Mouse (Mus musculus) liver, embryonic 14.5 days (tissue): ENCODE results near the gene Rnf166. TPM values are rescaled to one million over a fixed set of nuclear protein-coding genes. Genes with fewer than 3 reads are reported as not detected.

Experiments used
- ATAC-seq: fragments of 200-750 bp; cut with Nextera tagmentation; 2 replicates; pipeline ENCODE4 v1.8.0; 2017; ENCODE audit warnings: moderate number of reproducible peaks, mild to moderate bottlenecking, moderate library complexity; ENCODE audit not compliant: insufficient read depth
- DNase-seq, 3 experiments: peaks; one replicate each; pipeline ENCODE4 v3.0.0-alpha.2; 2012 to 2013; ENCODE audit warnings: low read depth in 3 of 3, low spot score in 3 of 3
- H3K27ac ChIP-seq: fragments of 300-500 bp; sonication (generic); 2 replicates; pipeline ENCODE4 v1.5.1; 2014; ENCODE audit warnings: moderate library complexity, mild to moderate bottlenecking, control low read depth, inconsistent platforms
- H3K27me3 ChIP-seq: fragments of 300-500 bp; sonication (generic); 2 replicates; pipeline ENCODE4 v1.6.1; 2014; ENCODE audit warnings: mild to moderate bottlenecking, low read length, moderate library complexity; ENCODE audit not compliant: control insufficient read depth, insufficient read depth
- H3K36me3 ChIP-seq: fragments of 300-500 bp; sonication (generic); replicated peaks from 2 replicates; pipeline ENCODE4 v1.6.1; 2014; ENCODE audit warnings: low read depth; ENCODE audit not compliant: control insufficient read depth, insufficient read depth
- H3K4me1 ChIP-seq, 2 experiments: fragments of 200-500 bp in 1 of 2; fragments of 300-500 bp in 1 of 2; sonication (generic) in 1 of 2; replicated peaks; 2 replicates each; pipeline ENCODE4 v1.6.1; 2012 to 2014; ENCODE audit warnings: antibody characterized with exemption in 1 of 2, inconsistent platforms in 1 of 2, low read length in 1 of 2; ENCODE audit not compliant: control insufficient read depth in 2 of 2, insufficient read depth in 2 of 2
- H3K4me2 ChIP-seq: fragments of 300-500 bp; sonication (generic); 2 replicates; pipeline ENCODE4 v1.6.1; 2014; ENCODE audit warnings: low read depth, mild to moderate bottlenecking, control low read depth, moderate library complexity
- H3K4me3 ChIP-seq, 2 experiments: fragments of 200-500 bp in 1 of 2; fragments of 300-500 bp in 1 of 2; sonication (generic) in 1 of 2; 2 replicates each; pipeline ENCODE4 v1.5.1; 2012 to 2014; ENCODE audit warnings: low read depth in 2 of 2, low read length in 2 of 2, mild to moderate bottlenecking in 2 of 2, control low read depth in 1 of 2, inconsistent platforms in 1 of 2, moderate library complexity in 1 of 2; ENCODE audit not compliant: insufficient read depth in 1 of 2
- H3K9ac ChIP-seq: fragments of 300-500 bp; sonication (generic); replicated peaks from 2 replicates; pipeline ENCODE4 v1.6.1; 2014; ENCODE audit warnings: mild to moderate bottlenecking, control low read depth, moderate library complexity
- H3K9me3 ChIP-seq: fragments of 300-500 bp; sonication (generic); 2 replicates; pipeline ENCODE4 v1.6.1; 2016; ENCODE audit warnings: low read length, mixed read lengths; ENCODE audit not compliant: control insufficient read depth
- CTCF ChIP-seq: IDR thresholded peaks from 2 replicates; pipeline ENCODE4 v1.5.1; 2016; ENCODE audit warnings: antibody characterized with exemption, low read depth, control low read depth
- EP300 ChIP-seq: IDR thresholded peaks from 2 replicates; pipeline ENCODE4 v1.6.1; 2016; ENCODE audit warnings: antibody characterized with exemption, low read depth
- WGBS: fragments of 180-500 bp; shearing (Covaris S2); extraction: QIAGEN DNeasy Blood & Tissue Kit; methylation state at CpG from one replicate; pipeline ENCODE4 v1.1.7; 2014; ENCODE audit not compliant: insufficient replicate concordance; 5-methylcytosine and 5-hydroxymethylcytosine counted together
- microRNA-seq: library from miRNA; unstranded; fragments of <30 nt; microRNA quantifications from one replicate; pipeline ENCODE4, GENCODE M21; 2016
- polyA plus RNA-seq, 2 experiments: library from polyadenylated mRNA; depleted of rRNA in 1 of 2; stranded (reverse) in 1 of 2; unstranded in 1 of 2; fragments of >200 nt; fragmentation: Nextera tagmentation in 1 of 2; extraction: Ambion mirVana in 1 of 2; gene quantifications; 2 replicates each; pipeline versions ENCODE4 v1.2.1 to v1.2.3; 2012 to 2014

The Rnf166 gene
- polyA plus RNA-seq, 2 experiments, result 8.7 to 12.6 TPM

GRCm38 (mm10) chr8:122426145-122426544 is 49.7 kb downstream of the Rnf166 start:
- Histone ChIP-seq H3K4me1 (peaks cover 0 to 5% of the 10 kb centered on the region in 2 experiments; a peak in 1 of 4 replicates), H3K4me3 (no peak overlapping the region), H3K27ac (no peak overlapping the region), H3K27me3 (no peaks in the 10 kb centered on the region), H3K9ac (no peak overlapping the region), H3K36me3 (no peaks in the 10 kb centered on the region), H3K9me3 (no peaks in the 10 kb centered on the region), H3K4me2 (no peak overlapping the region)
- no peak for TF ChIP-seq CTCF
- TF ChIP-seq EP300, result no peak
- ATAC-seq (no peak), DNase-seq (no peak)
- WGBS, result 46% methylated on average over 9 of the region's 9 CpGs

GRCm38 (mm10) chr8:122423659-122424058 is 52.2 kb downstream of the Rnf166 start:
- DNase-seq, result no peak
- 55% methylated on average over 5 of the region's 5 CpGs for WGBS

GRCm38 (mm10) chr8:122423217-122423616 is 52.6 kb downstream of the Rnf166 start:
- no peaks in the 10 kb centered on the region for H3K36me3 ChIP-seq
- no peak overlapping the region for H3K9ac ChIP-seq
- no peak overlapping the region for H3K27ac ChIP-seq
- TF ChIP-seq EP300, result no peak
- TF ChIP-seq CTCF, result no peak
- no peaks in the 10 kb centered on the region for H3K9me3 ChIP-seq
- no peaks in the 10 kb centered on the region for H3K27me3 ChIP-seq
- H3K4me3 ChIP-seq, result no peak overlapping the region
- ATAC-seq (no peak), DNase-seq (no peak)
- H3K4me2 ChIP-seq, result no peak overlapping the region
- 84% methylated on average over 24 of the region's 24 CpGs for WGBS
- no peaks in the 10 kb centered on the region for H3K4me1 ChIP-seq

More at GRCm38 (mm10) chr8:122423659-122424058, 52.2 kb downstream of the Rnf166 start:
- Histone ChIP-seq H3K27me3 (no peaks in the 10 kb centered on the region), H3K27ac (no peak overlapping the region), H3K36me3 (no peaks in the 10 kb centered on the region), H3K9ac (no peak overlapping the region), H3K4me2 (no peak overlapping the region), H3K9me3 (no peaks in the 10 kb centered on the region), H3K4me1 (no peaks in the 10 kb centered on the region), H3K4me3 (no peak overlapping the region)
- TF ChIP-seq EP300, result no peak
- TF ChIP-seq CTCF, result no peak
- no peak for ATAC-seq

GRCm38 (mm10) chr8:122421376-122422070 is 54.3 kb downstream of the Rnf166 start, which contains the start of gene Il17c:
TSS of gene Il17c (plus strand) at chr8:122422020.
- no peaks in the 10 kb centered on the region for H3K27me3 ChIP-seq
- H3K9ac ChIP-seq, result no peak within 1 kb of the TSS
- no peak within 1 kb of the TSS for H3K27ac ChIP-seq
- peaks cover 4% of the 10 kb centered on the region for H3K36me3 ChIP-seq
- no peaks in the 10 kb centered on the region for H3K9me3 ChIP-seq
- DNase-seq (no peak), ATAC-seq (no peak)
- WGBS, result 62% methylated on average over 14 of the region's 14 CpGs
- TF ChIP-seq EP300 (no peak), CTCF (no peak)
- no peak within 1 kb of the TSS for H3K4me2 ChIP-seq
- H3K4me1 ChIP-seq, result no peaks in the 10 kb centered on the region
- H3K4me3 ChIP-seq, result no peak within 1 kb of the TSS

- TF ChIP-seq EP300 (no peak), CTCF (no peak)
- Histone ChIP-seq H3K9ac (no peak overlapping the region), H3K4me3 (no peak overlapping the region), H3K27ac (no peak overlapping the region), H3K9me3 (no peaks in the 10 kb centered on the region), H3K36me3 (peaks cover 18% of the 10 kb centered on the region), H3K4me1 (no peaks in the 10 kb centered on the region), H3K4me2 (no peak overlapping the region), H3K27me3 (no peaks in the 10 kb centered on the region)
- 59% methylated on average over 9 of the region's 9 CpGs for WGBS
- ATAC-seq, result no peak
- DNase-seq, result no peak
Observed at GRCm38 (mm10) chr8:122419881-122420555, 55.8 kb downstream of the Rnf166 start.

Small RNAs within 50 kb of the gene (microRNA-seq; reads per million reads assigned to microRNA genes)
- gene Gm24366, result not detected

Other genes with a start within 250 kb of the Rnf166 start
- 69.6 and 80.3 TPM in 2 replicates for gene Zfpm1, start 193.9 kb downstream of the Rnf166 start, polyA plus RNA-seq (2012; rRNA removed)
- 13.3 and 16.2 TPM in 2 replicates for gene Zfpm1, start 193.9 kb downstream of the Rnf166 start, polyA plus RNA-seq (2014; fragmentation: Nextera tagmentation; extraction: Ambion mirVana)
- gene Trhr2, start 115.3 kb downstream of the Rnf166 start, polyA plus RNA-seq (2012; rRNA removed), result not detected in 2 replicates
- gene Trhr2, start 115.3 kb downstream of the Rnf166 start, polyA plus RNA-seq (2014; fragmentation: Nextera tagmentation; extraction: Ambion mirVana), result not detected in 2 replicates
- 15.2 and 20.4 TPM in 2 replicates for gene Zc3h18, start 99.5 kb downstream of the Rnf166 start, polyA plus RNA-seq (2012; rRNA removed)
- gene Zc3h18, start 99.5 kb downstream of the Rnf166 start, polyA plus RNA-seq (2014; fragmentation: Nextera tagmentation; extraction: Ambion mirVana), result 12.8 and 16.7 TPM in 2 replicates
- not detected in 2 replicates for gene Il17c, start 54.0 kb downstream of the Rnf166 start, polyA plus RNA-seq (2012; rRNA removed)
- gene Il17c, start 54.0 kb downstream of the Rnf166 start, polyA plus RNA-seq (2014; fragmentation: Nextera tagmentation; extraction: Ambion mirVana), result not detected in 2 replicates
- 71.3 and 74.6 TPM in 2 replicates for gene Cyba, start 43.1 kb downstream of the Rnf166 start, polyA plus RNA-seq (2012; rRNA removed)
- 129 and 146 TPM in 2 replicates for gene Cyba, start 43.1 kb downstream of the Rnf166 start, polyA plus RNA-seq (2014; fragmentation: Nextera tagmentation; extraction: Ambion mirVana)
- gene Mvd, start 32.6 kb downstream of the Rnf166 start, polyA plus RNA-seq (2012; rRNA removed), result 21.6 and 23.3 TPM in 2 replicates
- 15.3 and 17.2 TPM in 2 replicates for gene Mvd, start 32.6 kb downstream of the Rnf166 start, polyA plus RNA-seq (2014; fragmentation: Nextera tagmentation; extraction: Ambion mirVana)
- gene Snai3, start 15.3 kb downstream of the Rnf166 start, polyA plus RNA-seq (2012; rRNA removed), result 0.16 and 0.23 TPM in 2 replicates
- gene Snai3, start 15.3 kb downstream of the Rnf166 start, polyA plus RNA-seq (2014; fragmentation: Nextera tagmentation; extraction: Ambion mirVana), result 0.30 and 0.41 TPM in 2 replicates
- gene Ctu2, start 79 bp upstream of the Rnf166 start, polyA plus RNA-seq (2012; rRNA removed), result 7.2 and 11.7 TPM in 2 replicates
- gene Ctu2, start 79 bp upstream of the Rnf166 start, polyA plus RNA-seq (2014; fragmentation: Nextera tagmentation; extraction: Ambion mirVana), result 13.9 and 16.8 TPM in 2 replicates
- gene Piezo1, start 75.3 kb upstream of the Rnf166 start, polyA plus RNA-seq (2012; rRNA removed), result 49.5 and 60.9 TPM in 2 replicates
- gene Piezo1, start 75.3 kb upstream of the Rnf166 start, polyA plus RNA-seq (2014; fragmentation: Nextera tagmentation; extraction: Ambion mirVana), result 12.6 and 15.4 TPM in 2 replicates
- gene Cdt1, start 92.0 kb upstream of the Rnf166 start, polyA plus RNA-seq (2012; rRNA removed), result 62.3 and 65.3 TPM in 2 replicates
- gene Cdt1, start 92.0 kb upstream of the Rnf166 start, polyA plus RNA-seq (2014; fragmentation: Nextera tagmentation; extraction: Ambion mirVana), result 41.9 and 48.8 TPM in 2 replicates
- gene Aprt, start 100.8 kb upstream of the Rnf166 start, polyA plus RNA-seq (2012; rRNA removed), result 87.5 and 101 TPM in 2 replicates
- 197 TPM in 2 replicates for gene Aprt, start 100.8 kb upstream of the Rnf166 start, polyA plus RNA-seq (2014; fragmentation: Nextera tagmentation; extraction: Ambion mirVana)
- gene Galns, start 135.4 kb upstream of the Rnf166 start, polyA plus RNA-seq (2012; rRNA removed), result 4.3 and 4.6 TPM in 2 replicates
- gene Galns, start 135.4 kb upstream of the Rnf166 start, polyA plus RNA-seq (2014; fragmentation: Nextera tagmentation; extraction: Ambion mirVana), result 3.8 and 4.7 TPM in 2 replicates
- gene Trappc2l, start 135.6 kb upstream of the Rnf166 start, polyA plus RNA-seq (2012; rRNA removed), result 15.5 and 27.9 TPM in 2 replicates
- 32.5 and 35.4 TPM in 2 replicates for gene Trappc2l, start 135.6 kb upstream of the Rnf166 start, polyA plus RNA-seq (2014; fragmentation: Nextera tagmentation; extraction: Ambion mirVana)
- 0.03 TPM in 1 of 2 replicates, not detected in the other for gene Pabpn1l, start 146.7 kb upstream of the Rnf166 start, polyA plus RNA-seq (2012; rRNA removed)
- not detected in 2 replicates for gene Pabpn1l, start 146.7 kb upstream of the Rnf166 start, polyA plus RNA-seq (2014; fragmentation: Nextera tagmentation; extraction: Ambion mirVana)
- 1.8 and 1.9 TPM in 2 replicates for gene Cbfa2t3, start 223.0 kb upstream of the Rnf166 start, polyA plus RNA-seq (2012; rRNA removed)
- 3.3 and 5.0 TPM in 2 replicates for gene Cbfa2t3, start 223.0 kb upstream of the Rnf166 start, polyA plus RNA-seq (2014; fragmentation: Nextera tagmentation; extraction: Ambion mirVana)